Mouse (Mus musculus) bone marrow, adult 2 months (tissue): ENCODE results near the gene Jade1.

Source experiments
- CTCF ChIP-seq: fragments of 200-500 bp; IDR thresholded peaks from 2 replicates; pipeline ENCODE4 v1.5.1; 2011; ENCODE audit warnings: low read length, control low read depth; ENCODE audit not compliant: control insufficient read depth, insufficient read depth
- POLR2A ChIP-seq: fragments of 200-500 bp; IDR thresholded peaks from 2 replicates; pipeline ENCODE4 v1.6.1; 2011; ENCODE audit warnings: low read depth, mild to moderate bottlenecking, control low read depth, low read length, borderline replicate concordance; ENCODE audit not compliant: control insufficient read depth

- TF ChIP-seq POLR2A, result no peak
- no peak for TF ChIP-seq CTCF
These were observed 39.5 kb downstream of the Jade1 start for GRCm38 (mm10) chr3:41595010-41595409.
